Mouse (Mus musculus) forebrain, embryonic 16.5 days (tissue): ENCODE measurements around the gene Ndufa3. TPM values are rescaled to one million over a fixed set of nuclear protein-coding genes. Genes with fewer than 3 reads are reported as not detected.

Source experiments
- ATAC-seq: fragments of 200-750 bp; cut with Nextera tagmentation; 2 replicates; pipeline ENCODE4 v1.8.0; 2017; ENCODE audit warnings: mild to moderate bottlenecking, moderate library complexity
- H3K27ac ChIP-seq: fragments of 300-500 bp; sonication (generic); 2 replicates; pipeline ENCODE4 v1.5.1; 2014; ENCODE audit warnings: low read length, control low read depth
- H3K27me3 ChIP-seq: fragments of 300-500 bp; sonication (generic); replicated peaks from 2 replicates; pipeline ENCODE4 v1.6.1; 2014; ENCODE audit warnings: low read length; ENCODE audit not compliant: control insufficient read depth, insufficient read depth
- H3K36me3 ChIP-seq: fragments of 300-500 bp; sonication (generic); 2 replicates; pipeline ENCODE4 v1.6.1; 2014; ENCODE audit not compliant: control insufficient read depth, insufficient read depth
- H3K4me1 ChIP-seq: fragments of 300-500 bp; sonication (generic); replicated peaks from 2 replicates; pipeline ENCODE4 v1.6.1; 2014; ENCODE audit warnings: low read length; ENCODE audit not compliant: control insufficient read depth, insufficient read depth
- H3K4me2 ChIP-seq: fragments of 300-500 bp; sonication (generic); 2 replicates; pipeline ENCODE4 v1.6.1; 2014; ENCODE audit warnings: mild to moderate bottlenecking, low read length, control low read depth
- H3K4me3 ChIP-seq: fragments of 300-500 bp; sonication (generic); replicated peaks from 2 replicates; pipeline ENCODE4 v1.5.1; 2014; ENCODE audit warnings: mild to moderate bottlenecking, low read length, control low read depth
- H3K9ac ChIP-seq: fragments of 300-500 bp; sonication (generic); replicated peaks from 2 replicates; pipeline ENCODE4 v1.6.1; 2014; ENCODE audit warnings: low read depth, low read length, control low read depth
- H3K9me3 ChIP-seq: fragments of 300-500 bp; sonication (generic); 2 replicates; pipeline ENCODE4 v1.6.1; 2016; ENCODE audit warnings: low read length; ENCODE audit not compliant: control insufficient read depth
- WGBS: fragments of 180-500 bp; shearing (Covaris S2); extraction: QIAGEN DNeasy Blood & Tissue Kit; methylation state at CpG from one replicate; pipeline ENCODE4 v1.1.7; 2014; 5-methylcytosine and 5-hydroxymethylcytosine counted together
- polyA plus RNA-seq: library from polyadenylated mRNA; unstranded; fragments of >200 nt; fragmentation: Nextera tagmentation; extraction: Ambion mirVana; gene quantifications from 2 replicates; pipeline ENCODE4 v1.2.1, GENCODE M21; 2015

Gene Ndufa3
- polyA plus RNA-seq, 1 experiment from 2014 or later = 357 TPM

- H3K9me3 ChIP-seq = no peaks in the 10 kb centered on the region
- H3K4me2 ChIP-seq = no peak overlapping the region
- 20% methylated on average over 2 of the region's 2 CpGs for WGBS
- H3K9ac ChIP-seq = no peak overlapping the region
- no peaks in the 10 kb centered on the region for H3K4me1 ChIP-seq
- ATAC-seq = no peak
- no peak overlapping the region for H3K27ac ChIP-seq
- H3K4me3 ChIP-seq = no peak overlapping the region
- no peaks in the 10 kb centered on the region for H3K36me3 ChIP-seq
- no peaks in the 10 kb centered on the region for H3K27me3 ChIP-seq
Measured at GRCm38 (mm10) chr7:3606798-3607197, 10.4 kb upstream of the Ndufa3 start.

- no peak overlapping the region for H3K4me3 ChIP-seq
- H3K27me3 ChIP-seq = no peaks in the 10 kb centered on the region
- no peak overlapping the region for H3K9ac ChIP-seq
- H3K4me1 ChIP-seq = no peaks in the 10 kb centered on the region
- no peak overlapping the region for H3K27ac ChIP-seq
- H3K36me3 ChIP-seq = no peaks in the 10 kb centered on the region
- no peaks in the 10 kb centered on the region for H3K9me3 ChIP-seq
- ATAC-seq = no peak
- H3K4me2 ChIP-seq = no peak overlapping the region
- WGBS = 85% methylated on average over 6 of the region's 6 CpGs
Measured at GRCm38 (mm10) chr7:3607391-3607790, 9.8 kb upstream of the Ndufa3 start.

- H3K9me3 ChIP-seq = no peaks in the 10 kb centered on the region
- no peaks in the 10 kb centered on the region for H3K27me3 ChIP-seq
- ATAC-seq = no peak
- no peaks in the 10 kb centered on the region for H3K36me3 ChIP-seq
- no peak overlapping the region for H3K4me2 ChIP-seq
- no peak overlapping the region for H3K9ac ChIP-seq
- H3K4me3 ChIP-seq = no peak overlapping the region
- H3K27ac ChIP-seq = no peak overlapping the region
- H3K4me1 ChIP-seq = no peaks in the 10 kb centered on the region
- 96% methylated on average over 3 of the region's 3 CpGs for WGBS
Measured at GRCm38 (mm10) chr7:3608668-3609067, 8.5 kb upstream of the Ndufa3 start.

- Histone ChIP-seq H3K36me3 (no peaks in the 10 kb centered on the region), H3K9ac (no peak overlapping the region), H3K27ac (no peak overlapping the region), H3K4me1 (no peaks in the 10 kb centered on the region), H3K9me3 (no peaks in the 10 kb centered on the region), H3K4me2 (no peak overlapping the region), H3K4me3 (no peak overlapping the region), H3K27me3 (no peaks in the 10 kb centered on the region)
- 72% methylated on average over 3 of the region's 3 CpGs for WGBS
- no peak for ATAC-seq
Measured at GRCm38 (mm10) chr7:3609082-3609481, 8.1 kb upstream of the Ndufa3 start.

GRCm38 (mm10) chr7:3610437-3610836 is 6.7 kb upstream of the Ndufa3 start:
- Histone ChIP-seq H3K27ac (no peak overlapping the region), H3K4me2 (no peak overlapping the region), H3K9ac (no peak overlapping the region), H3K27me3 (no peaks in the 10 kb centered on the region), H3K4me1 (no peaks in the 10 kb centered on the region), H3K4me3 (no peak overlapping the region), H3K9me3 (no peaks in the 10 kb centered on the region), H3K36me3 (no peaks in the 10 kb centered on the region)
- 87% methylated on average over 3 of the region's 3 CpGs for WGBS
- ATAC-seq = no peak

GRCm38 (mm10) chr7:3611006-3611405 is 6.2 kb upstream of the Ndufa3 start:
- Histone ChIP-seq H3K36me3 (no peaks in the 10 kb centered on the region), H3K27ac (no peak overlapping the region), H3K4me1 (no peaks in the 10 kb centered on the region), H3K27me3 (no peaks in the 10 kb centered on the region), H3K9ac (no peak overlapping the region), H3K4me3 (no peak overlapping the region), H3K4me2 (no peak overlapping the region), H3K9me3 (no peaks in the 10 kb centered on the region)
- no peak for ATAC-seq
- 92% methylated on average over 13 of the region's 13 CpGs for WGBS

- Histone ChIP-seq H3K27me3 (no peaks in the 10 kb centered on the region), H3K27ac (no peak overlapping the region), H3K4me1 (peaks cover 6% of the 10 kb centered on the region), H3K9ac (no peak overlapping the region), H3K4me3 (no peak overlapping the region), H3K9me3 (no peaks in the 10 kb centered on the region), H3K4me2 (no peak overlapping the region), H3K36me3 (no peaks in the 10 kb centered on the region)
- ATAC-seq = no peak
- 84% methylated on average over 3 of the region's 3 CpGs for WGBS
Measured at GRCm38 (mm10) chr7:3614021-3614420, 3.2 kb upstream of the Ndufa3 start.

GRCm38 (mm10) chr7:3616057-3616388 is 1.1 kb upstream of the Ndufa3 start, which contains the start of gene Oscar:
TSS of gene Oscar (minus strand) at chr7:3616157.
- Histone ChIP-seq H3K27me3 (no peaks in the 10 kb centered on the region), H3K9ac (no peak within 1 kb of the TSS), H3K36me3 (peaks cover 7% of the 10 kb centered on the region), H3K4me3 (peak within 1 kb of the TSS; percentile 61), H3K27ac (0 out of 2 replicates have a peak within 1 kb of the TSS, but pooled peaks have one; percentile 27), H3K9me3 (no peaks in the 10 kb centered on the region), H3K4me2 (peak within 1 kb of the TSS; percentile 69), H3K4me1 (peaks cover 6% of the 10 kb centered on the region)
- 81% methylated on average over 4 of the region's 4 CpGs for WGBS
- no peak for ATAC-seq

GRCm38 (mm10) chr7:3616389-3617241 is 558 bp upstream of the Ndufa3 start:
- Histone ChIP-seq H3K9ac (no peak overlapping the region), H3K36me3 (peaks cover 7% of the 10 kb centered on the region), H3K9me3 (no peaks in the 10 kb centered on the region), H3K27me3 (no peaks in the 10 kb centered on the region), H3K4me1 (peaks cover 6% of the 10 kb centered on the region), H3K27ac (0 out of 2 replicates have a peak overlapping the region, but pooled peaks have one; percentile 27), H3K4me2 (peak overlapping the region; percentile 69), H3K4me3 (peak overlapping the region; percentile 61)
- 43% methylated on average over 6 of the region's 6 CpGs for WGBS
- ATAC-seq = peak; percentile 63
